Mouse (Mus musculus): ENCODE data around the gene Zfp617.

- TF ChIP-seq CTCF (IDR thresholded peaks at IDR 0.05; ENCODE audit: insufficient read depth, low read length) (no peak), POLR2A (IDR thresholded peaks at IDR 0.05; ENCODE audit: borderline replicate concordance, extremely low read depth, low read depth, low read length) (no peak)
These were observed 44.1 kb downstream of the Zfp617 start for GRCm38 (mm10) chr8:71952489-71952888.

All from lung, adult 2 months (tissue).